Mouse (Mus musculus) spleen, postnatal 10 days (tissue): ENCODE results near the gene Vmn1r212.
"Not testable (repeated sequence)": the region's sequence is repeated elsewhere in the genome, so short reads cannot be mapped to it uniquely, and the experiment has no call there.

Source experiments
- DNase-seq, 2 experiments: peaks; one replicate each; pipeline ENCODE4 v3.0.0; 2021 to 2022; ENCODE audit warnings: low spot score in 2 of 2

Vmn1r212 gene

GRCm38 (mm10) chr13:22884105-22884504, at the start of gene Vmn1r212:
TSS of gene Vmn1r212 (minus strand) at chr13:22884205.
- DNase-seq: no peak

- no peak for DNase-seq
These were observed 4.7 kb downstream of the Vmn1r212 start for GRCm38 (mm10) chr13:22879257-22879656.

- DNase-seq: no peak
These were observed 26.5 kb downstream of the Vmn1r212 start, which contains the start of gene Vmn1r211 for GRCm38 (mm10) chr13:22857461-22857860. TSS of gene Vmn1r211 (minus strand) at chr13:22857561.

- DNase-seq: no peak
These were observed 29.2 kb downstream of the Vmn1r212 start for GRCm38 (mm10) chr13:22854760-22855159.

GRCm38 (mm10) chr13:22846798-22847197, 37.2 kb downstream of the Vmn1r212 start:
- DNase-seq: no peak

GRCm38 (mm10) chr13:22844304-22844703, 39.7 kb downstream of the Vmn1r212 start:
- DNase-seq: not testable (repeated sequence)
